Mouse (Mus musculus) forebrain, embryonic 14.5 days (tissue): ENCODE results near the gene Chdh. TPM values are rescaled to one million over a fixed set of nuclear protein-coding genes. Genes with fewer than 3 reads are reported as not detected.

Source experiments
- ATAC-seq: fragments of 200-750 bp; cut with Nextera tagmentation; 2 replicates; pipeline ENCODE4 v1.8.0; 2017; ENCODE audit warnings: mild to moderate bottlenecking, moderate library complexity
- DNase-seq: peaks from one replicate; pipeline ENCODE4 v3.0.0-alpha.2; 2015; ENCODE audit warnings: low spot score
- H3K27ac ChIP-seq: fragments of 300-500 bp; sonication (generic); 2 replicates; pipeline ENCODE4 v1.5.1; 2014; ENCODE audit warnings: low read depth, mild to moderate bottlenecking, control low read depth, low read length, moderate library complexity
- H3K27me3 ChIP-seq: fragments of 300-500 bp; sonication (generic); replicated peaks from 2 replicates; pipeline ENCODE4 v1.6.1; 2014; ENCODE audit warnings: low read length, control low read depth, mixed read lengths; ENCODE audit not compliant: control insufficient read depth, insufficient read depth
- H3K36me3 ChIP-seq: fragments of 300-500 bp; sonication (generic); 2 replicates; pipeline ENCODE4 v1.6.1; 2014; ENCODE audit warnings: low read length, control low read depth; ENCODE audit not compliant: control insufficient read depth, insufficient read depth
- H3K4me1 ChIP-seq: fragments of 300-500 bp; sonication (generic); 2 replicates; pipeline ENCODE4 v1.6.1; 2014; ENCODE audit warnings: antibody characterized with exemption, low read length, control low read depth; ENCODE audit not compliant: control insufficient read depth, insufficient read depth
- H3K4me2 ChIP-seq: fragments of 300-500 bp; sonication (generic); 2 replicates; pipeline ENCODE4 v1.6.1; 2014; ENCODE audit warnings: mild to moderate bottlenecking, control low read depth, low read length
- H3K4me3 ChIP-seq: fragments of 300-500 bp; sonication (generic); 2 replicates; pipeline ENCODE4 v1.5.1; 2014; ENCODE audit warnings: low read depth, low read length, control low read depth
- H3K9ac ChIP-seq: fragments of 300-500 bp; sonication (generic); 2 replicates; pipeline ENCODE4 v1.6.1; 2014; ENCODE audit warnings: mild to moderate bottlenecking, low read length, control low read depth, moderate library complexity
- H3K9me3 ChIP-seq: fragments of 300-500 bp; sonication (generic); replicated peaks from 2 replicates; pipeline ENCODE4 v1.6.1; 2016; ENCODE audit warnings: low read length, control low read depth, mixed read lengths; ENCODE audit not compliant: control insufficient read depth
- WGBS: fragments of 180-500 bp; shearing (Covaris S2); extraction: QIAGEN DNeasy Blood & Tissue Kit; methylation state at CpG from one replicate; pipeline ENCODE4 v1.1.7; 2014; 5-methylcytosine and 5-hydroxymethylcytosine counted together
- polyA plus RNA-seq: library from polyadenylated mRNA; unstranded; fragments of >200 nt; fragmentation: Nextera tagmentation; extraction: Ambion mirVana; gene quantifications from 2 replicates; pipeline ENCODE4 v1.2.1, GENCODE M21; 2014

The Chdh gene
- polyA plus RNA-seq, 1 experiment from 2014 or later, result not detected

GRCm38 (mm10) chr14:29980447-29981205 lies 28.2 kb upstream of the Chdh start:
- no peak for DNase-seq

GRCm38 (mm10) chr14:29986096-29986495 lies 22.7 kb upstream of the Chdh start:
- ATAC-seq, result no peak
- Histone ChIP-seq H3K9me3 (no peaks in the 10 kb centered on the region), H3K4me2 (no peak overlapping the region), H3K4me3 (no peak overlapping the region), H3K36me3 (peaks cover 100% of the 10 kb centered on the region), H3K4me1 (no peaks in the 10 kb centered on the region), H3K27me3 (no peaks in the 10 kb centered on the region), H3K27ac (no peak overlapping the region), H3K9ac (no peak overlapping the region)
- no peak for DNase-seq
- WGBS, result 95% methylated on average over 4 of the region's 4 CpGs

More at GRCm38 (mm10) chr14:29980447-29981205, 28.2 kb upstream of the Chdh start:
- H3K9ac ChIP-seq, result no peak overlapping the region
- no peak for ATAC-seq
- H3K27ac ChIP-seq, result no peak overlapping the region
- no peak overlapping the region for H3K4me2 ChIP-seq
- peaks cover 65% of the 10 kb centered on the region for H3K36me3 ChIP-seq
- no peaks in the 10 kb centered on the region for H3K27me3 ChIP-seq
- no peaks in the 10 kb centered on the region for H3K9me3 ChIP-seq
- 96% methylated on average over 10 of the region's 10 CpGs for WGBS
- H3K4me1 ChIP-seq, result peaks cover 9% of the 10 kb centered on the region
- H3K4me3 ChIP-seq, result no peak overlapping the region

GRCm38 (mm10) chr14:29987276-29987675 lies 21.5 kb upstream of the Chdh start:
- Histone ChIP-seq H3K36me3 (peaks cover 100% of the 10 kb centered on the region), H3K9me3 (no peaks in the 10 kb centered on the region), H3K27ac (no peak overlapping the region), H3K4me3 (no peak overlapping the region), H3K4me2 (no peak overlapping the region), H3K9ac (no peak overlapping the region), H3K4me1 (no peaks in the 10 kb centered on the region), H3K27me3 (no peaks in the 10 kb centered on the region)
- DNase-seq (no peak), ATAC-seq (no peak)
- WGBS, result 96% methylated on average over 6 of the region's 6 CpGs

- Histone ChIP-seq H3K4me2 (no peak overlapping the region), H3K36me3 (peaks cover 100% of the 10 kb centered on the region), H3K9ac (no peak overlapping the region), H3K9me3 (no peaks in the 10 kb centered on the region), H3K27me3 (no peaks in the 10 kb centered on the region), H3K4me3 (no peak overlapping the region), H3K4me1 (no peaks in the 10 kb centered on the region), H3K27ac (no peak overlapping the region)
- WGBS, result 93% methylated on average over 9 of the region's 9 CpGs
- no peak for DNase-seq
- no peak for ATAC-seq
Observed at GRCm38 (mm10) chr14:29987739-29988138, 21.1 kb upstream of the Chdh start.

GRCm38 (mm10) chr14:29988337-29988736 lies 20.5 kb upstream of the Chdh start:
- Histone ChIP-seq H3K4me1 (no peaks in the 10 kb centered on the region), H3K27ac (no peak overlapping the region), H3K9me3 (no peaks in the 10 kb centered on the region), H3K9ac (no peak overlapping the region), H3K4me2 (no peak overlapping the region), H3K27me3 (no peaks in the 10 kb centered on the region), H3K36me3 (peaks cover 100% of the 10 kb centered on the region), H3K4me3 (no peak overlapping the region)
- no peak for ATAC-seq
- no peak for DNase-seq
- 95% methylated on average over 4 of the region's 4 CpGs for WGBS

- no peak for ATAC-seq
Observed at GRCm38 (mm10) chr14:29994976-29995375, 13.8 kb upstream of the Chdh start.

GRCm38 (mm10) chr14:29996000-29996751 lies 12.6 kb upstream of the Chdh start:
- Histone ChIP-seq H3K4me1 (no peaks in the 10 kb centered on the region), H3K36me3 (peaks cover 70% of the 10 kb centered on the region), H3K9ac (no peak overlapping the region), H3K27me3 (no peaks in the 10 kb centered on the region), H3K27ac (no peak overlapping the region), H3K9me3 (no peaks in the 10 kb centered on the region), H3K4me2 (no peak overlapping the region), H3K4me3 (no peak overlapping the region)
- 93% methylated on average over 11 of the region's 11 CpGs for WGBS
- ATAC-seq (no peak), DNase-seq (no peak)

More at GRCm38 (mm10) chr14:29994976-29995375, 13.8 kb upstream of the Chdh start:
- no peak overlapping the region for H3K27ac ChIP-seq
- H3K4me2 ChIP-seq, result no peak overlapping the region
- no peaks in the 10 kb centered on the region for H3K4me1 ChIP-seq
- H3K9me3 ChIP-seq, result no peaks in the 10 kb centered on the region
- H3K36me3 ChIP-seq, result peaks cover 82% of the 10 kb centered on the region
- no peaks in the 10 kb centered on the region for H3K27me3 ChIP-seq
- H3K4me3 ChIP-seq, result no peak overlapping the region
- H3K9ac ChIP-seq, result no peak overlapping the region
- 94% methylated on average over 4 of the region's 4 CpGs for WGBS
- DNase-seq, result no peak

- no peaks in the 10 kb centered on the region for H3K27me3 ChIP-seq
- H3K27ac ChIP-seq, result no peak overlapping the region
- no peaks in the 10 kb centered on the region for H3K9me3 ChIP-seq
- no peak overlapping the region for H3K9ac ChIP-seq
- no peak overlapping the region for H3K4me3 ChIP-seq
- H3K4me2 ChIP-seq, result no peak overlapping the region
- no peaks in the 10 kb centered on the region for H3K4me1 ChIP-seq
- no peak for ATAC-seq
- no peak for DNase-seq
- peaks cover 59% of the 10 kb centered on the region for H3K36me3 ChIP-seq
Observed at GRCm38 (mm10) chr14:29997345-29997744, 11.5 kb upstream of the Chdh start.
